Mouse (Mus musculus) layer of hippocampus, adult 9-11 months (tissue): ENCODE data around the gene Ralgapa2.

Experiments used
- DNase-seq: peaks from one replicate; pipeline ENCODE4 v3.0.0; 2022

Ralgapa2 gene

DNA sequence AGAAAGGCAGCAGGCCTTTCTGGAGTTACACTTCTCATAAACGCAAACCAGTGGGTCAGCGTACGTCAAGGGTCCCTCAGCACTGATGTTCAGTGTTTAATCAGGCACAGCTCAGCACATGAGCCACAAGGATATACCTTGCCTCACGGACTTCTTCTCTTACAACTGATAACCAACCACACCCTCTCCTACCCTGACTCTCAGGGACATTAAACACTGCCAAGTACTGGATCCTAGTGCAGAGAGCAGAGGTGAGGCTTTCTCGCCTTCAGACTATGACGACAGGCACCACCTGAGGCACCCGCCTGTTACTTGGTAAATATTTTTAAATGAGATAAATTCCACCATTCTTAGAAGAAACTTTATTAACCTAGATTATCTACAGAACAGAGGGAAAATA, 85.8 kb downstream of the Ralgapa2 start:
- DNase-seq: no peak

DNA sequence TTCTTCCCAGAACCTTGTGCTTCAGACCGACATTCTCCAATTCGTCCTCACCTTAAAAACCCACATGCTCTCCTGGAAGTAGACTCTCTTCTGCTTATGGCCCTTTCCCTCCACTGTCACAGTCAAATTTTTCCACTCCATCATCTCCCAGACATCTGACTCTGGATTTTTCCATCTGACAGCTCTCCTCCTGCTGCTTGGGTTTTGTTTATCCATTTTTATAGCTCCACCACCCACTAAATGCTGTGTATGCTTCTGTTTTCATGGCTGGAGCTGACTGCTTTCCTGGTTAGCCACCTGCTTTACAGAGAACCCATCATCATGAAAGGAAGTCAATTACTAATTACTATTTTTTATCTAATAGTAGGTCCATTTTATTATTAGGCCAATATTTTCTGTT, 86.9 kb downstream of the Ralgapa2 start:
- DNase-seq: peak; percentile 54

DNA sequence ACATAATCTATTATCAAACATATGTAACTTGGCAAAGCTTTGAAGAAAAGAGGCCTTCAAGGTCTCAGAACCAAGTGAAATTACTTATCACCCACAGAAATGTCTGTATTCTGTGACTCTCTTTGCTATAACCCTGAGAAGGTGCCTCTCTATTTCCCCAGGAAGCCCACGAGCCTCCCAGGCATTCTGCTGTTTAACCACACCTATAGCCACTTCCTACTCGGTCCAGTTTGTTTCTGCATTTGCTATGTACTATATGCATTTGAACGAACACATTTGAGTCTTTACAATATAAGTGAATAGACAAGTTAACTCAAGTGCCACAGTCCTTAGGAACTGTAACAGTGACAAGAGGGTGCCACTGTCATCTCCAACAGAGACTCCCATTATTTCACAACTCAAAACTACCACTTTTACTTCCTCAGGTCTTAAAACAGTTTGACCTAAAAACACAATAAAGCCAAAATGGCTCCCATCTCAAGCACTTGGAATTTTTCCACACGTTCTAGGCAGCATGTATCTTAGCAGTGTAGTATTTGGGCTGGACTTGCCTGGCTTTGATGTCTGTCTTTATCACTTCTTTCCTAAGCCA, 88.3 kb downstream of the Ralgapa2 start:
- DNase-seq: no peak

DNA sequence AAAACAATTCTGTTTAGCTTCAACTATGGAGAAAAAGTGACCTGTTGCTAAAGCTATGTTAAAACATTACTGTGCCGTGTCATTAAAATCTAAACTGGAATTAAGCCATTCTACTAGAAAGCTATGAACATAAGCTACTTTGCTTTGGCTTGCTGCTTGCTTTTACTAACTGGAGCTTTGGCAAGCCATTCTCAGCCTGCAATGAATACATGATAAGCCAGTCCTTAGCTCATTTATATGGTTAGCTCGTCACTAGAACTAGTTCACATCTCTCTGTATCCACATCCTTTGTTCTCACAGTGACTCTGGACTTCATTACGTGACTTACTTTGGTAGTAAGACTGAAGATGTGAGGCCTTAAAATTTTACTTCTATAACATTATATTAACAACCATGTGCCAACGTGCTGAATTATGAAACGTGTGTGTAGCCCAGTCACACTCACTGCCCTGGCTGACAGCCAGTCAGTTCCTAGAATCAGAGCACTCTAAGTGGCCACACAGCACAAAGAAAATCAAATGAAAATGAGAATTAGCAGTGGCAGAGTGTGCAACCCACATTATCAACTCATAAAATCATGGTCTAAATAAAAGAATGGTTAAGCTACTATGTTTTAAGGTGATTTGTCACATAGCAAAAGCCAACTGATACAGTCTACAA, 89.0 kb downstream of the Ralgapa2 start:
- DNase-seq: no peak

DNA sequence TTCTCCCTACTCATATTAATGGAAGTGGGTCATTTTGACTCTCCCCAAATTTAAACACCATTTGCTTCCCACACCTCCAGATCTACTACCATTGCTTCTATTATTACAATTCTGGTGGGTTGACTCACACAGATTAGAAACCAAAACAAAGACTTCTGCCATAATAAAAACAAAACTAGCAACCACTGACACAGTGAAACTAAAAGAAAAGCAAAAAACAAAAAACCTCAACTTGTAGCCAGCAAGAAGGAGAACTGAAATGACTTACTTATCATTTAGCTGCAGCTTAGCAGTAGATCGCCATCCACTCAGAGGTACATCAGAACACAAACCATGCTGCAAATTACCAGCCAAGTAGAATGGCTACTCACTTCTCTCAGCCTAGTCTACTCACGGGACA, 95.9 kb downstream of the Ralgapa2 start:
- DNase-seq: no peak

DNA sequence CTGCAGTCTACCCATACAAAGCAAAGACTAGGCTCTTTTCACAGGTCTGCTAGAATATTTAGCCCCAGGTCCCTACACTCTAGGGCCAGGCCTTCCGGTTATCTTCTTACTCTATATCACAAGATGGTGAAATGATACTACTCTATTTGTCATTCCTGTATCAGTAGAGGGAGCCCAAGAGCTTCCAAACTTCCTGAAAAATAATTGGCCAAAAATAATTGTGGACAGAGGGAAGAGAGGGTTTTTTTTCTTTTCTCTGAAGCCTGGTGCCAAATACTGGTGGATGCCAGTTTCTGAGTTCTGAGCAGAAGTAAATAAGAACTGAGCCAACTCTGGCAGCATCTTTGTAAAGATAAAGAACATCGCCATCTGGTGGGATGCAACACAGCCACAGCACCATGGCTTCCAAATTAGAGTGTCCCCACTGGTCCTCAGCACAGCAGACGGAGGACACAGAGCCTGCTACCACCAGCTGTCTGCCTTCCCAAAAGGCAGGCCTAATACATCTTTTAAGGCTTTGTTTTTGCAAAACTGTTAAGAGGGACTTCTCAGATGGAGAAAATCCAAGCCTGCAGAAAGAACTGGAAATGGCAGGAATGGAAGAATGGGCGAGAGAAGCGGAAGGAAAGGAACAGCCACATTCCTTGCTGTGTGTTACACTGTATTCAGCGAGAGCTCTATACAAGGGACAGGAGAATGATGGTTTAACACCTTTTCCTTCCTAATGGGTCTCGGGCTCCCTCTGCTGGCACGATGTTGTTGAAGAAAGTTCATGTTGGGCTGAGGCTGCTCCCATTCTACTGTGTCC, 97.5 kb downstream of the Ralgapa2 start:
- peak; percentile 76 for DNase-seq

DNA sequence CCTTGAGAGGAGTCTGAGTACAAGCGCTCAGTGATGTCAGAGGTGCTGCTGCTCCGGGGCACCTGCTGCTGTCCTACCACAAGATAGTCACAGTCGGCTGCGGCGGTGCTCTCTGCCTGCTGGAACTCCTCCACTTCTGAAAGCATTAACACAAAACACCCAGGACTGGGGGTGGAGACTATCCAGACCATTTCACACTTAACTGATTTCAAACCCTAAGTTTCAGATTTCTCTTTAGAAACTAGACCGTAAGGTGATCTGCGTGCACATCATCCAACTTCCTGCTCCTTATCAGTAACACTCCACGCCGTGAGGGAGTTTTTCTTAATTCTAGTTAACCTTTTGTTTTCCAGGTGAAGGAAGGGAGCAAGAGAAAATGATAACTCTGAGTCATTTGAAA, 99.4 kb downstream of the Ralgapa2 start:
- no peak for DNase-seq

DNA sequence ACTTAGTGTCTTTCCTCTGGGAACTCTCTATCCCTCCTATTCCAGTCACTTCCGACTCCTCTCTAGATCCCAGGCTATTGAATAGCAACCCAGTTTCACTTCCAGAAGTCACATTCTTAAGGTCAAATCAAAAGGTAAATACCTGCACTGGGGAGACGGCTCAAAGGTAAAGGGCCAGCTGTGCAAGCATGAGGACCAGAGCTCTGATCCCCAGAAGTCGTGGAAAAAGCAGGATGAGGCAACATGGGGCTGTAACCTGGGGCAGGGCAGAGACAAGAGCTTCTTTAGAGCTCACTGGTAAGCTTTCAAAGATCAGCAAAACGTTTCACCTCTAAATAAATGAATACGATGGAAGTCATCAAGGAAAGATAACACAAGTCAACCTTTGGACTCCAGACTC, 100.2 kb downstream of the Ralgapa2 start:
- no peak for DNase-seq

DNA sequence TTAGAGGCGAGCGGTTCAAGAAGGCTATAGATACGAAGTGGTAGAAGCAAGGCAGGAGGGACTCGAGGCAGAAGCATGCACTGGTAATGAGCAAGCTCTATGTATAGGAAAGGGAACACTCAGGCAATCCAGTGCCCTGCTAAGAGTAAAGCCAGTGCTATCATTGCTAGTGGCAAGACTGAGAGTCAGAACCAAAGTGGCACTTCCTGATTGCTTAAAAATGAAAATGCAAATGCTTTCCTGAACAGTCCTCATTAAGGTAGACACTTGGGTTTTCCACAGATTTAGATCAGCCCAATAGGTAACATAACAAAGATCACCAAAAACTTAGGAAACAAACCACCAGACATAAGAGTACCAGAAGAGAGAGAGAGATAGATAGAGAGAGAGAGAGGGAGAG, 105.1 kb downstream of the Ralgapa2 start:
- no peak for DNase-seq

DNA sequence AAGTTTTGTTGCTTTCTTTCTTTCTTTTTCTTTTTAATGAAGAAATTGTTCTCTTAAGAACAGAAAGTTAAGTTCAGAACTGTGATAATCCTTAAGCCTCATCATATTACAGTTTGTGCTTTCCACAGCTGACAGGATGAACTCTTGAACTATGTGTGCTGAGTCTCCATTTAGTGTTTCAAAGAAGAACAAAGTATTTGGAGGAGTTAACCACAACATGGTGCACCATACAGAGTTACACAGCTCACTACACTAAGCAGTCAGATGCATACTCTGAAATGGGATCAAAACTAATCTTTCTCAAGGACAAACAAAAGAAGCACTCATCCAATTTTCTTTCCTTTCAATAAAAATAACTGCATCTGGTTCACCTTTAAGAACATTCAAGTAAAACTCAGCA, 110.6 kb downstream of the Ralgapa2 start:
- no peak for DNase-seq

DNA sequence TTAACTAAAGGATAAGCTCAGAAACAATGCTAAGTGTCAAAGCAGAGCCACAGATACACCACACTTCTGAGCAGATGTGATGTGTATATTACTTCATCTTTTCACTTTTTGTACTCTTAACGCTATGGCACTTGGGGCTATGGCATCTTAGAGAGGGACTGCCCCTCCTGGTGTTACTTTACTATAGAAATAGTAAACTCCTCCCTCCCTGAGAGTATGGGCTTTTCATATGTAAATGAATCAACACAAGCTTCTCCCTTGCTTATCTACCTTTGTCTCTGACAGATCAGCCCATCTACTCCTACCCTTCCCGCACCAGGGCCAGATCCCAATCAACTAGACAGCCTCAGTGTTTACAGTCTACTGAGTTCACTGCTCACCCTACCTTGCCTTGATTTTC, 111.4 kb downstream of the Ralgapa2 start:
- DNase-seq: no peak

DNA sequence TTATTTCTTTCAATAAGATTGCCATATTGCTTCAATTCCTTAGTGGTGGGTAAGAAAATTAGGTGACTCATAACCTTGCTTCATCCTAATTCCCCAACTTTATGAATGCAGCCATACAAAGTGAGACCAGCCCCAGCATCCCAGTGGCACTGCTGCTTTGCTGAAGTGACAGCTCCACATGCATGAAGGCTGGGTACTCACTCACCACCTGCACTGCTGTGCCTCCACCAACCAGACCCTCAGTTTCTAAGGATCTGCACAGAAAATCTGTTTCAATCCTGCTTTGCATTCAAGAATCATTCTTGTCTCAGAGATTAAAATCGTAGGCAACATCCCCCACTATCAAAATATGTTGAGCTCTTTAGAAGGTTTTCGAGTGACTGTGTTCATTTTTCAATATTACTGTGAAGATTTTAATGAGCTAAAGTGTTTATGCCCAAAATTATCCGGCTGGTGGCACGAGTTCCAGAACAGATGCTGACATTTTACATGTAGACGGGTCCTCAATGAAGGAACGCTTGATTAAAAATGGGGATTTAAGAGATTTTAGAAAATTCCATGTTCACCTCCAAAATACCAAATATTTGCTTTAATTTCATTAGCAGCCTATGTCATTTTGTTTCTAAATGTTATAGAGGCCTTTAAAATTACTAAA, 113.8 kb downstream of the Ralgapa2 start:
- peak; percentile 44 for DNase-seq

DNA sequence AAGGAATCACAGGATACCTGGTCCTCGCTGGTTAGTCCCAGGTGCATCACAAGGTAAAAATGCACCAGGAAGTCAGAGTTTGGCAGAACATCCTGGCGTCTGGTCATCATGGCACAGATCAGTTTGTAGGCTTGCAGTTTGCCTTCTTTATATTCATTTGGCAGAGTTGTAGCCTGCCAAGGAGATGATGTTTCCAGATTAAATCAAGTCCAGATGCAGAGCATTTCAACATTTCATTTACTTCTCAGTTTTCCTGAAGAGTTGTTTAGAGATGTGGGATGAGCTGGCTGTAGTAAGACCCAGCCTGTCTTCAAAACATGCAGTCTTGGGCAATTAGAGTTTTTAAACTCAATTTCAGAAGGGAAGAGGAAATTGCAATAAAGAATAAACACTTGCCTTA, 124.9 kb downstream of the Ralgapa2 start:
- DNase-seq: no peak

DNA sequence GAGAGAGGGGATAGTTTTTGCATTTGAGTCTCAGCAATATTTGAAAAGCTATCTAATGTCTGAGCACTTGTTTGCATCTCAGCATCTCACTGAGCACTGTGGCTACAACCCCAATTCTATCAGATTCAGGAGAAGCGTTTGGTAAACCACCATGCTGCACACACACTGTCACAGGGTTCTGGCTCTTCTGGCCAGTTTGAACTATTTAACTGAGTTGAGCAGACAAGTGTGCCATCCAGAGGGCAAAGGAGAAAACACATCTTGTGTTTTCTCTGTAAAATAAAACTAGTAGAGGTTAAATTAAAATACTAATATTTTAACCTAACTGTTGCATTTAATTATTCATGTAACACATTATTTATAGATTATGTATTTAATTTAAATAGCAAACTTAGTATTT, 127.6 kb downstream of the Ralgapa2 start:
- DNase-seq: no peak

DNA sequence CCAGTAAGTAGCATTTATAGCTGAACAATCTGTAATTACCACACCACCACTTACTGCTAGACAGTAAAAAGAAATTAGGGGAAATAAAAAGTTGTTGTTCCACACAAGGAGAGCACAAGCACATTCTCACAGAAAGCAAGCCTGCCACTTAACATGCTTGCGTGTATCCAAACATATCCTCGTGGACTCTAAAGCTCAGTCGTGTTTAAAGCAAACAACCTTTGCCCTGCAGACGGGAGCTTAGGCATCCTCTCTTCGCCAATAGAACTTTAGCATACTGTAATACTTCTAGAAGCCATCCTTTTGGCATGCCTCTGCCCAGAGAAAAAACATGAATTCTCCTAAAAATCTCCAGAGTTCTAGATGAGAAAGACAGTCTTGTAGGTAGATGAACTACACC, 135.9 kb downstream of the Ralgapa2 start:
- DNase-seq: no peak

DNA sequence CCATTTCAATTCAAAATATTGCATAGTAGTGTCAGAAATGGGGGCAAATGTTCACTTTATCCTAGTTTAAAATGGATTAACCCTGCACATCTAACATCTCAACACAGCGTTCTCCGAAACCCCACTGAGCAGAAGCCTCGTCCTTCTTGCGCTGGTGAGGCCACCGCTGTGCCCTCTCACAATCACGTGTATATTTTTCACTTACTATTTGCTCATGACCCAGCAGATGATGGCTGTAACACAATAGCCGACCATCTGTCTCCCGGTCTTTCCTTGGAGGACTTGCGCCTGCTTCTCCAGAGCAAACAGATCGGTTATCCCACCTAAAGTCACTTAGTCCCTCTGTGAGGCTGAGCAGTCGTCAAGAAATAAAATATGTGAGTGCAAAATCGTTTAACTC, 146.0 kb downstream of the Ralgapa2 start:
- DNase-seq: no peak

DNA sequence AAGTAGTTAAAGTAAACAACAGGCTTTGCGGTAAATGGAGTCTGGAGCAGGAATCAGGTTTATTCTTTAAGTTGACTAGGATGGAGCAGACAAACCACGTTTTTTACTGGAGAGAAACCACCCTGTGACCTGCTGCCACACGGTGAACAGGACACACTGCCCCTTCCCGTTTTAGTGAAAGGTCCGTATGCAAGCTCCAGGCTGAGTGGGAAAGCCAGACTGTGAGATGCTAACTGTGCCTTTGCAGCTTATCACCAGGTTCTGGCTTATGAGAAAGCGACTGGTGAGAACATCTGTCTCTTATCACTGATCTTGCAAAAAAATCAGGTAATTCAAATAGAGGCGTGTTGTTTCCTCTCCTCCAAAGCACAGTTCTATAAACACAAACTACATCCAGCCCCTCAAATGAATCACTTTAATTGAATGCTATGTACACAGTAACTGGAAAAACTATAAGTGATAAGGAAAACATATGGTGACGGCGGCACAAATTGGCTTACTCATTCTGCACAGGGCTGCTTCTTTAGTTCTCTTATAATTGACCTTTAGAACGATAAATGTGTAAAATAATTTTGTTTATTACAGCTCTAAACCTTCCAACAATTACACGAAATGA, 146.7 kb downstream of the Ralgapa2 start:
- no peak for DNase-seq

DNA sequence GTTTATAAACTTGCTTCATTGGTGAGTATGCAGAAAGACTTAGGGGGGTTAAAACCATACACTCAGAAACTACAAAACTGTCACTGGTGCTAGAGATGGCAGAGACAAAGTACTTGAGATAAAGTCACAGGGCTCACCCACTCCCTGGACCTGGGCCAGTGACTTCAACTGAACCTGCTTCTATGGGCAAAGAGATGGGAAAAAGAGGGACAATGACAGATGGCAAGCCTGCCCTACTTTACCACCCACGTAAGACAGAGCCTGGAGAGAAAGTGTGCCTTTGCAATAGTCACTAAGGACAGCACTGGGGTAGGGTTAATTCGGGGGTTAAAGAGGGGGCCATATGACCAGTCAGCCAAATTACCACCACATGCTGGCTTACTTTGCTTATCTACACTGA, 148.7 kb downstream of the Ralgapa2 start:
- DNase-seq: peak; percentile 38

DNA sequence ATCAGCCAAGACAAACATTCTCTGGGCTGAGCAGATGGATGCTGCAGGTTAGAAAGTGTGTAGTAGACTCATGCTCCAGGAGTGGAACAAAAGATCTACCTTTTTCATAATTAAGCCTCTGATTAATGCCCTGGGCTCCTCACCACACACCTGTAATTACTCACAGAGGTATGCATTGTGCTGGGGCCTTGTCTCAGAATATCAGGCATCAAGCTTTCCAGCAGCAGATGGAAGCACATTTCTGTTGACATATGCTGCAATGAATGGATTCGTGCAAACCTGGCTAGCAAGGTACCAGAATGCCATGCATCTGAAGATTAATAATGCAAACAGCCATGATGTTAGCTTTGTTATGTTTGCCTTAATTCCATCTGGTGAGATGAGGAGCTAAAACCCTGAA, 149.2 kb downstream of the Ralgapa2 start:
- no peak for DNase-seq

DNA sequence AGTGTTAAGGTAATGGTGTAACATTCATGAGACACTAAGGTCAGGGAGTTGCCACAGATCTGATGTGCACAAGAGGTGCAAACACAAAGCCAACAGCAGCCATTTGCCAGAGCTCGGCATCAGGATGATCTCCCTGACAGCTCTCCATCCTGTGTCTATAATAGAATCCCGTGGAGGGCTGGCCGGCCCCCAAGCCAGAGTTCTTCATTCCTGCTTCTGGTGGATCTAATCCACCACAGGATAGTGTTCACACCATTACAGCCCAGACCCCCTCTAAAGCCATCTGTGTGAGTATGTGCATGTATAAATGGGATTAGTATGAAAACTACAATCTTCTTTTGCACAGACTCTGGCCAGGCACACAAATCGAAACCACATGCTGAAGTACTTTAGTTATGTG, 150.2 kb downstream of the Ralgapa2 start:
- DNase-seq: no peak

DNA sequence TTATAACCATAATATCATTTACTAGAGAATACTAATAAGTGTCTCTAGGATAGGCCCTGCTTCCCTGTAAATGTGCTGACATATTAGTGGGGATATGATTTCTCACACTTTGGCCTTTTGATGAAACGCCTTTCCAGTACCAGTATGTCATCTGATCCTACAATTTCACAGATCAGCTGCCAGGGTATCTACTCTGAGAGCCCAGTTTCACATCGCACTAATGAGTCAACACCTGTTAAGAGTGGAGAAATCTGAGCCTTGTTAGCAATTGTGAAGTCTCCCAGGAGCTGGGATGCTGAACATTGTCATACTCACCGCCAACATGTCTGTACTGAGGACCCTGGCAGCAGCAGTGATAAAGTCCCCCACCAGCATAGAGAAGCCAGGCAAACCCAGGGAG, 151.1 kb downstream of the Ralgapa2 start:
- no peak for DNase-seq

DNA sequence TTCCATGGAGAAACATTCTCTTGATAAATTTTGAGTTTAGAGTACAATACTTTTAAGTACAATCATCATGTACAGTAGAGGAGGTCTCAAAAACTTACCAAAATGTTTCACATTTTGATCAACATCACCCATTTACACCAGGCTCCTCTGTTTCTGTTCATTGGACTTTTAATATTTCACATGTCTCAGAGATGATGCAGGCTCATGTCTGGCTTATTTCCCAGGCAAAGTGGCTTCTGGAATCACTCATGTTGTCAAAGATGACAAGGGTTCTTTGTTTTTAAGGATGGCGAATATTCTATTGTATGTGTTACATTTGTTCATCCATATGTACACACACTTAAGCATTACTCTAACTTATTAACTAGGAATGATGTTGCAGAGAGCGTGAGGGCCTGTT, 152.5 kb downstream of the Ralgapa2 start:
- no peak for DNase-seq

DNA sequence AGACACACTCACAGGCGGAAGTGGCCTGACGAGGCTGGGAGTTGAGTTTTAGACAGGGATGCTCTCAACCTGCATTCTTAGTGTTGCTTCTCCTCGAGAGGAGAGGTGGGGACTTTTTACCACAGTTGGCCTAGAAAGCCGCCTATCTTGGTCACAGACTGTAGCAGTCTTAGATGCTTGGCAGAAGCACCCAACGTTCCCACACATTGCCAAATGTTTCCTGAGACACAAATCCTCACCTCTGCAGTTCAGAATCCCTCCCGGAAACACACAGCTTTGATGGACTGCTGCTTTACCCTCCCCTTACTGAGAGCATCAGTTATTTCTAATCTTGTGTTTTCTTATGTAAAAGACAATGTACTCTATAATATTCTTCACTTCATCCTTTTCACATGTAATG, 155.6 kb downstream of the Ralgapa2 start:
- no peak for DNase-seq
